Mouse (Mus musculus) limb, embryonic 12.5 days (tissue): ENCODE results near the gene Wscd2. TPM values are rescaled to one million over a fixed set of nuclear protein-coding genes. Genes with fewer than 3 reads are reported as not detected.

Experiments
- ATAC-seq: fragments of 200-750 bp; cut with Nextera tagmentation; 2 replicates; pipeline ENCODE4 v1.8.0; 2017; ENCODE audit warnings: low read depth, moderate TSS enrichment; ENCODE audit not compliant: insufficient number of reproducible peaks, insufficient read depth, low FRiP score, low TSS enrichment
- H3K27ac ChIP-seq: fragments of 300-500 bp; sonication (generic); 2 replicates; pipeline ENCODE4 v1.5.1; 2016; ENCODE audit warnings: mild to moderate bottlenecking, moderate library complexity
- H3K27me3 ChIP-seq: fragments of 300-500 bp; sonication (generic); 2 replicates; pipeline ENCODE4 v1.6.1; 2016; ENCODE audit warnings: mild to moderate bottlenecking, moderate library complexity
- H3K36me3 ChIP-seq: fragments of 300-500 bp; sonication (generic); 2 replicates; pipeline ENCODE4 v1.6.1; 2016; ENCODE audit warnings: mild to moderate bottlenecking, moderate library complexity
- H3K4me1 ChIP-seq: fragments of 300-500 bp; sonication (generic); replicated peaks from 2 replicates; pipeline ENCODE4 v1.6.1; 2016
- H3K4me2 ChIP-seq: fragments of 300-500 bp; sonication (generic); 2 replicates; pipeline ENCODE4 v1.6.1; 2016; ENCODE audit warnings: mild to moderate bottlenecking, moderate library complexity
- H3K4me3 ChIP-seq: fragments of 300-500 bp; sonication (generic); replicated peaks from 2 replicates; pipeline ENCODE4 v1.5.1; 2016; ENCODE audit warnings: mild to moderate bottlenecking
- H3K9ac ChIP-seq: fragments of 300-500 bp; sonication (generic); replicated peaks from 2 replicates; pipeline ENCODE4 v1.6.1; 2016; ENCODE audit warnings: mild to moderate bottlenecking, moderate library complexity
- H3K9me3 ChIP-seq: fragments of 300-500 bp; sonication (generic); 2 replicates; pipeline ENCODE4 v1.6.1; 2016; ENCODE audit warnings: mild to moderate bottlenecking, moderate library complexity
- WGBS: fragments of 180-500 bp; shearing (Covaris S2); methylation state at CpG from one replicate; pipeline ENCODE4 v1.1.7; 2016; 5-methylcytosine and 5-hydroxymethylcytosine counted together
- polyA plus RNA-seq: library from polyadenylated mRNA; unstranded; fragments of >200 nt; fragmentation: Nextera tagmentation; extraction: Ambion mirVana; gene quantifications from 2 replicates; pipeline ENCODE4 v1.2.1, GENCODE M21; 2016

The Wscd2 gene
- polyA plus RNA-seq, 1 experiment from 2014 or later: 5.4 TPM

DNA sequence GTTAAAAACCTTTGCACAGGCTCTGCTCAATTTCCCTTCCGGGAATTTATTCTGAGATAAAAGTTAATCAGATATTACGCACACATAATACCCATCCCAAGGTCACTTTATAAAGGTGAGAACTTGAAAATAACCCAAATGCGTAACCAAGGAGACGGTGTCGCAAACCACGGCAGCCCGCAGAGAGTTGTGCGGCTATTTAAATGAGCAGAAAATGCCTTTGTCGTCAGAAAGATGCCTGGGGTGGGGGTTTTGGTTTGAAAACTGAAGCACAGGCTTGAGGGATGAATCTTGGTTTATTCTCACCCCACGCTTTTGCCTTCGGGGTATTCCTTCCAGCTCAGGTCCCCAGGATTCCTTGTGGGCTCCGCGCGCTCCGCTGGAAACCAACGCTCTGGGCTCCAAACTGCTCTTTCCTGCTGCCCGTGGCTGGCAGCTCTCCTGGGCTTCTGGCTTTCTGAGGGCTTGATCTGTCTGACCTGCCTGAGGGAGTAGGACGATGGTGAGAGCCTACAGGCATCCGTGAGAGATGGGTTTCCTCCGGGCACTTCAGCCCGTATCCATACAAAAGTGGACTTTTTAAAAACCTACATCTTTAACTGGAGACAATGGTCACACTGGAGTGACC, 28.0 kb upstream of the Wscd2 start:
- H3K27ac ChIP-seq: no peak overlapping the region
- H3K9me3 ChIP-seq: peaks cover 5% of the 10 kb centered on the region; the same call in 1 of the 2 replicates
- H3K4me1 ChIP-seq: peaks cover 27% of the 10 kb centered on the region
- ATAC-seq: no peak
- H3K9ac ChIP-seq: 0 out of 2 replicates have a peak overlapping the region, but pooled peaks have one; percentile 12
- H3K4me2 ChIP-seq: peak overlapping the region; percentile 49
- peaks cover 44% of the 10 kb centered on the region for H3K27me3 ChIP-seq
- WGBS: 39% methylated on average over 21 of the region's 21 CpGs
- peak overlapping the region; percentile 25 for H3K4me3 ChIP-seq
- no peaks in the 10 kb centered on the region for H3K36me3 ChIP-seq

DNA sequence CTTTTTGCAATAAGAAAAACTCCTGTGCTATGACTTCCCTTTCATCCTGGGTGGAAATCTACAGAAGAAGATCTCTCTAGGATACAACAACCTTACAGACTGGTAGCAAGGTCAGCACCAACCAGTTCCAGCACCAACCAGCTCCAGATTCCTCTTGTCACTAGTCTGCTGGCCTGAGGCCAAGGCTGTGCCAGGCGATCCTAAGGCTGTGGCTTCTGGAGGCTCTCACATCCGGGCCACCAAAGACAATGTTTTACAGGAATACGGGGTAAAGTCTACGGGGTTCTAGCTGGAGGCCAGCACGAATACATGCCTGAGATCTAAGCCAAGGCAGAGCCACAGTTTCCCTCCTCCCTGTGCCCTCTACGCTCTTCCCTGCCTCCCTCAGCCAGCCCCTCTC, 25.4 kb upstream of the Wscd2 start:
- H3K9ac ChIP-seq: no peak overlapping the region
- no peak overlapping the region for H3K4me2 ChIP-seq
- H3K27ac ChIP-seq: no peak overlapping the region
- ATAC-seq: no peak
- peaks cover 37% of the 10 kb centered on the region for H3K27me3 ChIP-seq
- H3K36me3 ChIP-seq: no peaks in the 10 kb centered on the region
- WGBS: 84% methylated on average over 6 of the region's 6 CpGs
- no peaks in the 10 kb centered on the region for H3K9me3 ChIP-seq
- H3K4me1 ChIP-seq: peaks cover 52% of the 10 kb centered on the region
- no peak overlapping the region for H3K4me3 ChIP-seq

DNA sequence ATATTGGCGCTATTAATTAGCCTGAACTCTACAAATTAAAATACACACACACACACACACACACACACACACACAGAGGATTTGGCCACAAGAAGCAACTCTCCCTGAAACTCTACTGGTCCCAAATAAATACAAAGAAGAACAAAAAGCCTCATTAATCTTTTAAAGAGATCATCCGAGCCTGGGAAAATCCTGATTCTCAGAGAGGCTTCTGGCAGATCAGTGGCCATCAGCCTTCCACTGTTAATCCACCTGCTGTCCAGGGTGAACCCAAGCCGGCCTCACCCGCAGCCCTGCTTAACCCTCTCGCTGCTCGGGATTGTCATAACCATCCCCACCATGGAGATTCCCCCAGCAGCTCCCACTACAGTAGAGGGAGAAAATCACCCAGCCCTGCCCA, 23.6 kb upstream of the Wscd2 start:
- Histone ChIP-seq H3K4me1 (peaks cover 50% of the 10 kb centered on the region), H3K27ac (peak overlapping the region; percentile 74; the same call in 1 of the 2 replicates), H3K4me2 (no peak overlapping the region), H3K4me3 (no peak overlapping the region), H3K27me3 (peaks cover 21% of the 10 kb centered on the region), H3K9me3 (no peaks in the 10 kb centered on the region), H3K36me3 (no peaks in the 10 kb centered on the region), H3K9ac (no peak overlapping the region)
- WGBS: 64% methylated on average over 6 of the region's 6 CpGs
- ATAC-seq: no peak

DNA sequence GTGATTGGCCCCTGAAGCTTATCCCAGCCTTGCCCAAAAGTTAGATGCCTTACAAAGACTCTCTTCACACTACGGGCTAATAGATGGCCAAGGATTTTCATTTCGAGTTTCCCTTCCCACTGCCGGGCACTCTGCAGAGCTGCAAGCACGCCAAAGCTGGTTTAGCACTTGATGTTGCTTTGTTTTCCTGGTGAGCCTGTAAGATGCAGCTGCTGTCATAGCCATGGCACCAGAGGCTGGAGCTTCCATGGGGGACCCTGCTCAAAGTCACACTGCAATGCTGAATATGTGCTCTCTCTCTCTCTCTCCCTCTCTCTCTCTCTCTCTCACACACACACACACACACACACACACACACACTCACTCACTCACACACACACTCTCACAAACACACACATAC, 23.1 kb upstream of the Wscd2 start:
- H3K4me1 ChIP-seq: peaks cover 45% of the 10 kb centered on the region
- 48% methylated on average over 4 of the region's 4 CpGs for WGBS

DNA sequence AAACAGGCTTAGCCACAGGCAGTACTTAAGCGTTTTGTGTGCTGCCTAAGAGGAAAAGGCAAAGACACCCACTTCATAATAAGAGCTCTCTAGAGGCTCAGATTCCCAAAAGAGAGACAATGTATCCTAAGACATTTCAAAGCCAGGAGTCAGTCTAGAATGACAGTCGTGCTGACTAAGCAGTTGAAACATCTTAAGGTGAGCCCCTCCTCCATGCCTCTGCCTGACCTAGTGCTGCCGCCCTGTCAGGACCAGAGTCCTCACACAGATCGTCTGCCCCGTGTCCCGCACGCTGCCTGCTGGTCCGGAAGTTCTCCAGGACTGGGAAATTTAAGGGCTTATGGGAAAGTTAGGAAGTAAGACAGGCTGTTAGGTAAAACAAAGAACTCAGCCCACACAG, 22.4 kb upstream of the Wscd2 start:
- Histone ChIP-seq H3K27me3 (peaks cover 9% of the 10 kb centered on the region), H3K36me3 (no peaks in the 10 kb centered on the region), H3K4me1 (peaks cover 42% of the 10 kb centered on the region), H3K9me3 (no peaks in the 10 kb centered on the region), H3K9ac (no peak overlapping the region), H3K4me2 (peak overlapping the region; percentile 42), H3K4me3 (peak overlapping the region; percentile 4; the same call in 1 of the 2 replicates), H3K27ac (peak overlapping the region; percentile 74)
- WGBS: under 1% methylated on average over 8 of the region's 8 CpGs
- ATAC-seq: no peak

More for the DNA sequence above, 23.1 kb upstream of the Wscd2 start:
- Histone ChIP-seq H3K4me2 (no peak overlapping the region), H3K36me3 (no peaks in the 10 kb centered on the region), H3K9me3 (no peaks in the 10 kb centered on the region), H3K27me3 (peaks cover 16% of the 10 kb centered on the region), H3K27ac (peak overlapping the region; percentile 74), H3K9ac (no peak overlapping the region), H3K4me3 (no peak overlapping the region)
- no peak for ATAC-seq

DNA sequence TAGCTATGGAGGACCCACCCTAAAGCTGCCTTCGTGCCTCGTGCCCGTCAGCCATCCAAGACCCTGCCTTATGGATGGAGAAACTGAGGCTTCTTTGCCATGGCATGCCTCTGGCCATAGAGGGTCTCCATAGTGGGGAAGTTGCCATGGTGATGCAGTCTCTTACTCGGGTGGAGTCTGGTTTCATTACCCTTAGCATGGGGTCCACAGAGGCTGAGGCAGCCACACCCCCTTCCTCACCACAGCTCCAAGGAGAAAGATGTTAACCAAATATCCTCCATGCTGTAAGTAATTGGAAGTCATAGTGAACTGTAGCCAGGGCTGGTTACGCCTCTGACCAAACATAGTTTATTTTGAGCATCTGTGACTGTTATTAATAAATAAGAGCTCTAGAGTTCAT, 21.5 kb upstream of the Wscd2 start:
- no peaks in the 10 kb centered on the region for H3K36me3 ChIP-seq
- WGBS: 65% methylated on average over 5 of the region's 5 CpGs
- H3K9ac ChIP-seq: no peak overlapping the region
- peaks cover 36% of the 10 kb centered on the region for H3K4me1 ChIP-seq
- 0 out of 2 replicates have a peak, but pooled peaks cover 3% of the 10 kb centered on the region for H3K27me3 ChIP-seq
- H3K4me2 ChIP-seq: peak overlapping the region; percentile 42
- 0 out of 2 replicates have a peak, but pooled peaks have one; percentile 64 for ATAC-seq
- H3K4me3 ChIP-seq: no peak overlapping the region
- H3K27ac ChIP-seq: peak overlapping the region; percentile 74
- no peaks in the 10 kb centered on the region for H3K9me3 ChIP-seq

DNA sequence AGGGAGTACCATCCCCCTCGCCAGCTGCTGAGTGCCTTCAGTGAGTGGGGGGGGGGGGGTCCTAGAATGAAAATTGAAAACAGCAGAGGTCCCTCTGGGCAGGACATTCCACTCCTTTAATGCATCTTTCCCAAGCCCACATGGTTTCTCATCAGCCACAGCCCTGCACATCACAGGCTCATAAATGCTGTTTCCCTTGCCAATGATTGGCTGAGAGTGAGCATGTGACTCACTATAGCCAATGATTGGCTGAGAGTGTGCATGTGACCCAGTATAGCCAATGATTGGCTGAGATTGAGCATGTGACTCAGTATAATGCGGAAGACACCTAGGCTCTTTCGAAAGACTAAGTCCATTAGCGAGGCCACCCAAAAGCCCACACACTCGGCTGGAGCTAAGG, 20.9 kb upstream of the Wscd2 start:
- Histone ChIP-seq H3K4me3 (no peak overlapping the region), H3K4me1 (peaks cover 33% of the 10 kb centered on the region), H3K9ac (no peak overlapping the region), H3K9me3 (no peaks in the 10 kb centered on the region), H3K27ac (peak overlapping the region; percentile 18; the same call in 1 of the 2 replicates), H3K4me2 (no peak overlapping the region), H3K36me3 (no peaks in the 10 kb centered on the region), H3K27me3 (0 out of 2 replicates have a peak, but pooled peaks cover 3% of the 10 kb centered on the region)
- no peak for ATAC-seq
- WGBS: 83% methylated on average over 5 of the region's 5 CpGs

DNA sequence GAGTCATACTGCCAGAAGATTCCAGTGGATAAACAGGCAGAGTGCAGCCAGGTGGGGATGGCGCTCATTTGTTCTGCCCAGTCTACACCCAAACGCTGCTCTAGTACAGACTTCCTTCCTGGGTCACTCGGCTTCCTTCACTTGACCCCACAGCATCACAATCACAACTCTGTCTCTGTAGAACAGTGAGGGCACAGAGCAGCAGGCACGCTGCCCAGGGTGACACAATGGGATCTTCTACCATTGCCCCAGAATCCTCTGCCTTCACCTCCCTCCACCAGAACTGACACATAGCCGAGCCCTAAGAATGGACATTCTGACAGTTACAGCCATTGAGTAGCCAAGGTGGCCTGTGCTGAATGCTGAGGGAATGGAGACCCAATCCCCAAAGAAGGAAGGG, 20.3 kb upstream of the Wscd2 start:
- 94% methylated on average over 5 of the region's 5 CpGs for WGBS
- peaks cover 33% of the 10 kb centered on the region for H3K4me1 ChIP-seq
- H3K4me3 ChIP-seq: no peak overlapping the region
- 0 out of 2 replicates have a peak overlapping the region, but pooled peaks have one; percentile 29 for H3K27ac ChIP-seq
- H3K36me3 ChIP-seq: no peaks in the 10 kb centered on the region
- H3K4me2 ChIP-seq: no peak overlapping the region
- 0 out of 2 replicates have a peak, but pooled peaks cover 3% of the 10 kb centered on the region for H3K27me3 ChIP-seq
- ATAC-seq: no peak
- no peaks in the 10 kb centered on the region for H3K9me3 ChIP-seq
- H3K9ac ChIP-seq: no peak overlapping the region

DNA sequence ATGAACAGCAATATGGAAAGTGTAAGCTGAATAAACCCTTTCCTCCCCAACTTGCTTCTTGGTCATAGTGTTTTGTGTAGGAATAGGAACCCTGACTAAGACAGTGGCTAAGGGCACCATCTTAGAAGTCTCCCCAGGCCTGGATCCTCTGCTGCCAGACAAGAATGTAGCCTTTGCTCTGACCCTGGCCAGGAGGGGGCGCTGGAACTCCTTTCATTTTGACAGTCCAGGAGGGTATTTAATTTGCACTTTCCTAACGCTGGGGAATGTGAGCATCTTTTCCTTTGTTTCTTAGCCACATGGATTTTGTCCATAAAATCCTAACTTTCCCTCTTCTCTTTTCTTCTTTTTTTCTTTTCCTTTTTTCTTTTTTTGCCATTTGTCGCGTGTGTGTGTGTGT, 18.7 kb upstream of the Wscd2 start:
- Histone ChIP-seq H3K27ac (no peak overlapping the region), H3K9ac (no peak overlapping the region), H3K4me1 (peaks cover 35% of the 10 kb centered on the region), H3K4me2 (no peak overlapping the region), H3K9me3 (0 out of 2 replicates have a peak, but pooled peaks cover 6% of the 10 kb centered on the region), H3K27me3 (no peaks in the 10 kb centered on the region), H3K36me3 (no peaks in the 10 kb centered on the region), H3K4me3 (no peak overlapping the region)
- no peak for ATAC-seq
- 37% methylated on average over 4 of the region's 4 CpGs for WGBS

DNA sequence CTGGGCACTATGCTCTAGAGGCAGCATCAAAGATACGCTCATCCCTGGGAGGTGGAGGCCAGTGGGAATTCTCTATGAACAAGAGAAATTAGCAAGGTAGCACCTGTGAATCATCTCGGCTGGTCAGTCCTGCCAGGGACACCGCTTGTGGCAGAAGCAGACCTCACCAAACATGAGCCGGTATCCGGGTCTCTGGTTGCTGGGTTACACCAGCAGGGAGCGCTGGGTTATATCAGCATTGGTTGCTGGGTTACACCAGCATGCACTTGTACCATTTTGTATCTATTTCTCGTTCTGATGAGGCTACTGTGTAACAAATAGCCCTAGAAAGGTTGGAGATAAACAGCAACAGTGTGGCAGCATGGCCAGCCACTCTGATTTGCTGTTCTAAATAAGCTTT, 17.8 kb upstream of the Wscd2 start:
- Histone ChIP-seq H3K9me3 (0 out of 2 replicates have a peak, but pooled peaks cover 6% of the 10 kb centered on the region), H3K4me3 (no peak overlapping the region), H3K27ac (no peak overlapping the region), H3K9ac (no peak overlapping the region), H3K4me1 (peaks cover 33% of the 10 kb centered on the region), H3K4me2 (no peak overlapping the region), H3K36me3 (no peaks in the 10 kb centered on the region), H3K27me3 (no peaks in the 10 kb centered on the region)
- ATAC-seq: no peak
- WGBS: 70% methylated on average over 7 of the region's 7 CpGs

DNA sequence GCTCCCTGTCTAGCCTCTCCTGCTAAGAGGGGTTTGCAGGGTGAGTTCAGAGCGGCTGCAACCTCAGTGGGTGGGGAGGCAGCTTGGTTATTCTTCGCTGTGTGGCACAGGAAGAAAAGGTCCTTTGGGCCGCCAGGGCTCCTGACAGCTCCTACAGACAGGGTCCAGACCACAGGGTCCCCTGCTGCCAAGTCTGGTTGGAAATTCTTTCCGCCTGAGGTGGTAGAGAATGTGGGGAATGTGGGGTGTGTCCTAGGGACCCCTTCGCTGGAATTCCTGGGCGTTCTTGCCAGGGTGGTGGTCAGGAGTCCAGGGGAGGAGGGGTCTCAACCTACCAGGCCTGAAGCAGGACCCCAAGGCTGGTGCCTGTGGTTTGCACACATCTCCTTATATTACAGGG, 13.3 kb upstream of the Wscd2 start:
- H3K27me3 ChIP-seq: no peaks in the 10 kb centered on the region; the same call in 1 of the 2 replicates
- 30% methylated on average over 6 of the region's 6 CpGs for WGBS
- no peaks in the 10 kb centered on the region for H3K36me3 ChIP-seq
- H3K9me3 ChIP-seq: 0 out of 2 replicates have a peak, but pooled peaks cover 6% of the 10 kb centered on the region
- no peak overlapping the region for H3K9ac ChIP-seq
- H3K4me2 ChIP-seq: no peak overlapping the region
- no peak overlapping the region for H3K4me3 ChIP-seq
- peaks cover 10% of the 10 kb centered on the region for H3K4me1 ChIP-seq
- no peak for ATAC-seq
- H3K27ac ChIP-seq: no peak overlapping the region
